Mouse (Mus musculus): ENCODE measurements at regions not wholly inside any gene's neighbourhood (a gene's known extent, or its start where the extent isn't known, plus 50 kb on each side); places are given as distances from the start of the nearest gene placed in this dataset.
"Not testable (repeated sequence)": the region's sequence is repeated elsewhere in the genome, so short reads cannot be mapped to it uniquely, and the experiment has no call there.

DNA sequence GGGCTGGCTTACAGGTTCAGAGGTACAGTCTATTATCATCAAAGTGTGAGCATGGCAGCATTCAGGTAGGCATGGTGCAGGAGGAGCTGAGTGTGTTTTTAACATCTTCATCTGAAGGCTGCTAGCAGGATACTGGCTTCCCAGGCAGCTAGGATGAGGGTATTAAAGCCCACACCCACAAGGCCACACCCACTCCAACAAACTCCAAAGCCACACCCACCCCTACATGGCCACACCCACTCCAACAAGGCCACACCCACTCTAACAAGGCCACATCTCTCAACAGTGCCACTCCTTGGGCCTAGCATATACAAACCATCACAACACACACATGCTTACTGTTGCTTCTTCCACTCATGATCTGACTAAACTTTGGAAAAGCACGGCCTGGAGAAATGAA is 172.5 kb downstream of the Msrb3 start:
- DNase-seq = no peak

DNA sequence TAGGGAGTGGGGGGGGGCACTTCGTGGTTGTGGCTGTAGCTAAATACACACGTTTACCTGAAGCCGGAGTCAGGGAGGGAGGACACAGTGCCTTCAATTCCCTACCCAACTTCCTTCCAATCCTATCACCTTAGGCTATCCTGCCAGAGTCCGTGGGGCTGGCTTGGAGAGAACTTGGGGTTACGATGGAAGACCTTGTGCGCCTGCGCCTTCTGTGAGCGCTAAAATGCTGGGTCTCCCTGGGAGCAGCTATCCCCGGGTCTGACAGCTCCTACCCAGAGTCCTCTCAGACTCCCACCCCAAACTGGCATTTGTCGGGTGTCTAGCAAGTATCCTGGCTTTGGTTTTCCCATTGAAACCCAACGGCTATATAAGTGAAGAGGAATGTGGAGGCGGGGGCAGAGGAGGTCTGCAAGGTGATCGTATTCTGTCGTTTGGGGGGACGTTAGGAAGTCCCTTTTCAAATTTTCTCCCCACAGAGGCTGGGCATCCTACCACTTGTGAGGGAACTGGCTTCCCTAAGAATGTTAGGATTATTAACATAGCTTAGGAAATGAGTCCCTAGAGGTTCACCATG is 176.9 kb downstream of the Msrb3 start:
- DNase-seq = no peak

DNA sequence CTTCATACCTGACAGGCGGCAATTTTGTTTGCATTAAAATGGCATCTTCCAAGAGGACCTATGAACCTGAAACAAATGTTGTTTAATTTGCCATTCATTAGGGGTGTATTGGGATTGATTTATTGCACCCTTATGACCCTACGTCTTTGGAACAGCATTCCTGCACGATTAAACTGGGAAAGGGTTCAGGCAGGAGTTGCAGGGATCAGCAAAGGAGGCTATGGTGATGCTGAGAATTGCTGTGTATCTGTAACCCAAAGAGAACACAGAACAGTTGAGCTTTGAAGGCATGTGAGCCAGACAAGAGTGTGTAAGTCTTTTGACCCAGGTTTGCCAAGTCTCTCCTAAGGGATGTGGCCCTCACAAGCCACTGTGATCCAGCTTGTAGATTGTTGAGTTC is 177.9 kb downstream of the Msrb3 start:
- no peak for DNase-seq

DNA sequence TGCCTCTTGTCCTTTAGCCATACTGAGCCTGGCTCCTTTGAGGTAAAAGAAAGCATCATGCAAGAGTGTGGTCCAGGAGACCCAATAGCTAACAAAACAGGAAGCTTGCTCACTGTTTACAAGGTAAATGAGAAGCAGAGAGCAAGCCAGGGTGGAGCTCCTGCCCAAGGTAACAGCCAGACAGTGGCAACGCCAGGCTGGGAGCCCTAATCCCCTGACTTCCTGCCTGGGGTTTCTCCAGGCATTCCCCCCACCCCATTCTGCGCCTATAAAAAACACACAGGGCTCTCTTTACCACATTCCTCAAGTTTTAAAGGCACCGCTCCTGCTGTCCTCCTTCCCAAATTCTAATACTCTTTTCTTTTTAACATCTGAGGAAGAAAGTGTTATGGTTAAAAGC is 178.8 kb downstream of the Msrb3 start:
- DNase-seq = no peak

DNA sequence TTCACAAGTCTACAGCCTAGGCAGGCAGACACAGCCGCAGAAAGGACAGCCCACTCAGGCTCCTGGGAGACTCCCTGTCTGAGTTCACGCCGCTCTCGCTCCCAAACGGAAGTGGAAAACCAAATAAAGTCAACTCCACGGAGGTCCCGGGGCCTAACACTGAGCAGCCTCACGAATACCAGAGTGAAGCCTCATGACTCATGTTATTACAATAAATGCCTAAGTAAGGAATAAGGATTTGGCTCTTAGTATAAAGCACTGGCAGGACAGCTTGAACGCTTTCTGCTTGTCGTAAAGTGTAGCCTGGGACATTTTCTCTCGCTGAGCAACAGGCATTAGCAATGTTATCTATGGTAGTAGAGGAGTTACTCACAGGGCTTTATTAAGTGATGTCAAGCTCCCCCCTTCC is 181.7 kb downstream of the Msrb3 start:
- DNase-seq = peak; percentile 55

DNA sequence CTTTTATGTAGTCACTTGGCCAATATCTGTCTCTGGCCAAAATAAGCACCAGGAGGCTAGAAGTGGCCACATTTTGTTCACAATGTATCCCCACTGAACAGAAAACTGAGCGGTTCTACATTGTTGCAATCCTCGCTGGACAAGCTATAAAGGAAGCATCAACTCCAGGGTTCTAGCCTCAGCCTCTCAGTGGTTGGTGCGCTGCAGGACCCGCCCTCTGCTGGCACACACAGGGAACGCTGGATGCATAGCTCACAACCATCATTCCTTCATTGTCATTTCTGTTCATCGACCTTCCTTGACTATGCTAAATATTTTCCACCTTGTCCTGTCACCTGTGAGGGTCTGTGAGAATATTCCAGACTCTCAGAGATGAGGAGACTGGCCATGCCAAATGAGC is 182.5 kb downstream of the Msrb3 start:
- no peak for DNase-seq

DNA sequence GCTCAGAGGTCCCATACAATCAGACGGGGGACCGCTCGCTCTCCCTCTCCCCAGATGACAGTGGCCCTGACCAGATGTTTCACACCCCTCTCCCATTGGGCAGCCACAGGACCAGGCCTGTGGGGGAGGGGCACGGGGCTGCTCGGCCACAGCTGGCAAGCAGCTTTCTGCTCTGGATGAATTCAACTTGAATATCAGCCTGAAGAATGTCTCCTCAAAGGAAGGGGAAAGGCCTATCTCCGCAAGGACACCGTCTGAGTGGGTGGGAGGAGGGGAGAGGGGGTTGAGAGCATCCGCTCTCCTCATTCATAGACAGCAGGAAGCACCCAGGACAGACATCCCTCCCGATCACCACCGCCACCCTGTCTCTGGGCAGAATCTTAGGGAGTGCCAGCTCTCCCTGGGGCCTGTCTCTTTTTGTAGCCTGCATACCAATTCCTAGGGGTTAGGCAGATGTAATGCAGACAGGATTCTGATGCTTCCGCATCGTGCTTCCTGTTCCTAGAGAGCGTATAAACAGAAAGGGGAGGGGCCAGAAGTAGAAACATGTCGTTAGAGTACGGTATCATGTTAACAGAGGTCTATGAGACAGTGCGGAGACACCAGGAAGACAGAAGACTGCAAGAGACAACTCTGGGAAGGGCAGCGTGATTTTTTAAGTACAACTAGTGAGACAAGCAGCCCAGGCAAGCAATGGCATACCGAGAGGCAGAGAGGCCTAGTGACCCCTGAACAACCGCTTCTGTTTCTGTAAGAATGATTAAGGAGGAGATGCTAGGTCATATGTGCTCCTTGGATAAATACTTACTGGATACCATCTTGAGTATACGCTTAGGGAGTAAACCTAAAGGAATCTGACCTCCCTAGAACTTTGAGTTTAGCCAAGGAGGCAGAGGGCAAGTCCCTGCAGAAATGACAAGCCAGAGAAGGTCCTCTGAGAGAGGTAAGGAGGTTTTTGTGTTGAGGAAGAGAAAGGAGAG is 190.8 kb downstream of the Msrb3 start:
- DNase-seq = no peak

DNA sequence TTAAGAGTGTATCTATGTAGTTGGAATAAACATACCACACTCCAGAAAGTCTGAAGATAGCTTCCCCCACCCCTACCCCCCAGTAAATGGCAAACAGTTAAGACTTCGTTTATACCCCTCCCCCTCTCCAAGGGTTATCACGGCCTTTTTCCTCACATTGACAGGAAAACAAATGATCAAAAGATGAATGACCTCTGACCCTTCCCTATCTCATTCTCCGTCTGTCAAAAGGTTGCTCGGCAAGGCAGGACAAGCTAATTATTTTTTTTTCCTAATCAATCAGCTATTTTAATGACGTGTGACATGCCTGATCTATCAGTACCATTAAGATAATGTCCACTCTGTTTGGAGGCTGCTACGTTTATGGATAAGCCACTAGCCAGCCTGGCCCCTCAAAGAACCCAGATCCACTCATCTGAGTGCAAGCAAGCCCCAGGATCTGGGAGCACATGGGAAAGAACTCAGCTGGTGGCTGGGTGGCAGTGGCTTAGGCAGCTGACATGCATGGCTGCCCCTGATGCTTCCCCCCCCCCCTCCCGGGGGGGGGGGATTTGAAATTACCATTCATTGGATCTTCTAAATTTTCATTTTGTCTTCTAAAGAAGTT is 192.1 kb downstream of the Msrb3 start:
- DNase-seq = no peak

DNA sequence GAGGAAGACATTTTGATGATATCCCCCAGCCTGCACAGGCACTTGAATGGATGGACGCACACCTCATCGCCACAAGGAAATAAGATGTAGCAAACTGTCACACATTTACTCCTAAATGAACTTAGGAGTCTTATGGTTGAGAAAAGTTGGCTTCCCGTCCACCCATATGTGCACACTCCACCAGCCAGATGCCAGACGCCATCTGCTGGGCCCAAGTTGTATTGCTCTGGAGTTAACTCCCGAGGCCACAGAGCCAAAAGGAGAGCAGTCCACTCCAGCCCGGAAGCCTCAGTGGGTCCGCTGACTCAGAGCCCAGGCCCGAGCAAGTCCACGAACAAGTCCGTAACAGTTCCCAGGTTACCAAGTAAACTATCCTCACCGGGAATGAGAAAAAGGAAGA is 197.1 kb downstream of the Msrb3 start:
- peak; percentile 88 for DNase-seq

DNA sequence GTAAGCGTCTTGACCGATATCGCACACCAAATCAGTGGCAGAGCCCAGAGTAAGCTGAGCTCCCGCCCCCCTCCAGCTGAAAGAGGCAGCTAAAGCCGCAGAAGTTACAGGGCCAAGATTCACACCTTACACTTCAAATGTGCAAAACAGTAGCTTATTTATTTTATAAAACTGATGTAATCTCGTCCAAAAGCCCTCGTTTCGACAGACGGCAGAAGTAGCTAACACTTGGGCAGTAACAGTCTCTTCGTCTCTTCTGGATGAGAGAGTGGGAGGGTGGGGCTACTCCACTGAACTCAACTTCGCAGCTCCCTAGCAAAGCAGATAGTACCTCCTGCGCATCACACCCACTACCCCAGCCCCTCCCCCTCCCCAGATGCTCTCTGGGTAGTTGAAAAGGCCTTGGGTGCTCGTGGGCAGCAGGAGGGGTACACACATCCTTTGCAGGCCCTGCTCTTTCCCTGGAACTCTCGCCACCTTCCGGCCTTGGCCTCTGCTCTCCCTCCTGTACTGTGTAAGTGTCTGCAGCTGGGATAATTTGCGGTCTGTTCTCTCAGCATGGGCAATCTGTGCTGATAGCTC is 201.5 kb downstream of the Msrb3 start:
- no peak for DNase-seq

DNA sequence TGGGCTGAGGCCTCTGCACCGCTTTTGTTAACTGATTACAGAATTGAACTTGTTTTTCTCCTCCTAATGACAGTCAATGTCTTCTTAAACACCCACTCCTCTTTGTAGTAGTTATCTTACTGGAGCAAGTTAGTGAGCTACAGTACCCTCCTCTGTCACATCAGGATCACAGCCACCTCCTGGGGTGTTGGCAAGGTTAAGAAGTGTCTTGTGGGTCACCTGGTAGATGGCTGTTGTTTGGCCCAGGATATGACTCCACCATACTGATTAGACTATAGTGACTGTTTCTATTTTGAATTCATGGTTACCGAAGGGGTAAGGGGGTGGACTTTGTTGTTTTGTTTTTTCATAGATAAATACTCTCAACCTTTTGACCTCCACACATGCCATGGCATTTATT is 202.4 kb downstream of the Msrb3 start:
- DNase-seq = no peak

DNA sequence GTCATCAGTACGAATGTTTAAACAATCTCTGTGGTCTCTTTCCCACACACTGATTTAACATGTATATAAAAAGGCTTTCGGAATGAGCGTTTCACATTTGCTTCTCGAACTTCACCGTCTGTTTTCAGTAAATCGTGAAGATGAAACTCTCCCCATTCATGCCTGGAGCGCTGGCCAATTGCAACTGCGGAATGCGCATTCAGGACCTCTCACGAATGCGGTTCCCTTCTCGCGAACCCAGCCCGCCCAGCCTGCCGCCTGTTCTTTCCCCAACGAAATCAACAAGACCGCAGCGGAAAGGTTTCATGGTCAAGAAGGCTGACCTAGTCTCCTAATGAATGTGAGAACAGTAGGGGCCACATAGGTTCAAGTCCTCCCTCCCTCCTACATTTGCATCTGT is 204.4 kb downstream of the Msrb3 start:
- DNase-seq = no peak

DNA sequence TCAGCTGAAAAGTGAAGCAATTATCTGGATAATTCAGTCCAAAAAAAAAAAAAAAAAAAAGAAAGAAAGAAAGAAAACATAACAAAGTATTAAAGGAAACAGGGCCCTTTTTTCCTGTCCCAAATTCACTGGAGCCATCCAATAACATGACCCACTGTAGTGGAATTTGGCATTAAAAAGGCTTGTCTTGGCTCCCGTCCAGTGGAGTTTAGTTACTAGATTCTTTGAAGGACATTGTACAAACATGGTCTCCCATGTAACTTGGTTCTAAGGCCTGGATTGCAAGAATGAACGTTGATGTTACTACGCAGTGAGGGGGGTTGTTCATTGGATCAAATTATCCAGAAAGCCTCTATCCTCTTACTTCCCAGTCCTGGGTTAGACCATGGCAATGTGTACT is 207.4 kb downstream of the Msrb3 start:
- peak; percentile 83 for DNase-seq

DNA sequence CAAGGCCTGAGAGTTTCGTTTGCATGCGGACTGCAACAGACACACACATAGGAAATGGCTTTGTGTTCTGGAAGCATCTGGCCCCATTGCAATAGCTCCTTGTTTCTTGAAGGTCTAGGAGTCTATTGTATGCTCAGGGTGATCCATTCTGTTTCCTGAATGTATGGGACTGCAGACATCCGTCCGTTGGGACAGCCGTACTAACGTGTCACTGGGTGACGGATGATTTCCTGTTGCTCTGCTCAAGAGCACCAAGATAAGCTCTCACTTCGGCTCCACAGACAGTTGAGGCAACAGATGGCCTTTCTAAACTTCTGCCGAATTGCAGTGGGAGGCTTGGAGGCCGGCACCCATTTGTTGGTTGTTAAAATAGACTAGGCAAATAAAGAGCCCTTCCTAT is 209.9 kb upstream of the Hmga2 start:
- DNase-seq = peak; percentile 29

DNA sequence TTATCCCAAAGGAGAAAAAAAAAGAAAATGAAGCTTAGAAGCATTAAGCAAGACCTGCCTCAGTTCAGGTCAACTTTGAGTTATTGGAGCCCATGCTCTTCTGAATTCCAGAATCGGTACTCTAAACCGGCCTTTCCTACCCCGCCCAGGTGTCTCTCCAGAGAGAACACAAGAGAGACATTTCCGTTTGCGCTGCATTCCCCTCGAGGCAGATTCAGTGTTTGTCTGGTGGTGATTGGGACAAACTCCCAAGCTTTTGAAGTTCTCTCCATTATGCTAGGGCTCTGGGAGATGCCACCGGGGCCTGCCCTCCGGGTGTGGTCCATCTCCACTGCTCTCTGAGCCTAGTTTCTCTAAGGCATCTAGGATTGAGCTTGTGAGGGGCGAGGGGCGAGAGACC is 205.8 kb upstream of the Hmga2 start:
- no peak for DNase-seq

DNA sequence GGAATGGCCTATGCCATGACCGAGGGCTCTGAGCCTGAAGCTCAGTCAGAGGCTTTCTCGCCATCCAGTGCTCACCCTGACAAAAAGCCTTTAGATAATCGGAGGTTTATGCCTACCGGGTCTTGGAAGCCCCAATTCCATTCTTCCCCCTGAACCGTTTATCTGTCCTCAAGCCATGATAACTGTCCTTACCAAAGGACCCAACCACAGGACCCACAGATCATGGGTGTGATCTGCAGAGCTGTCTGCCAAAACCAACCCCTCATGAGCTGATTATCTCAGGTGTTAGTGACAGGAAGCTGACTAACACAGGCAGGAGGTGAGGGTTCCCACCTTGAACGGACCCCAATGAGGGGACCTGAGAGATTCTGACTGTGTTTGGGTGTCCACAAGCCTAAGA is 203.7 kb upstream of the Hmga2 start:
- DNase-seq = no peak

DNA sequence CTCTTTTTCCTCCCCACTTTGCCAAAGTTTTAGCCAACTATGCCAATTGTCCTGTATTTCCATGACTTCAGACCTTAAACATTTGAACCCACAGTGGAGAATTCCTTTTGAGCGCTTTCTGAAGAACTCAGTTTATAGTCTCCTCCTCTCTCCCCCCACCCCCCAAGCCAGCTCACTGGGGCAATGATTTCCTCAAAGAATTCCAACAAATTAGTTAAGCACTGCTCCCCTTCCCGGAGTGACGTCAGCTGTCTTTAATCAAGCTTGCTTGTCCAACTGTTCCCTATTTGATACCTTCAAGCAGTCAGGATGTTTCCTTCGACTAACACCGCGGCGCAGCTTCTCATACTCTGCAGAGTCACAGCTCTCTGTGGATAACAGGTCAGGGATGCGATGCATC is 202.0 kb upstream of the Hmga2 start:
- DNase-seq = no peak

DNA sequence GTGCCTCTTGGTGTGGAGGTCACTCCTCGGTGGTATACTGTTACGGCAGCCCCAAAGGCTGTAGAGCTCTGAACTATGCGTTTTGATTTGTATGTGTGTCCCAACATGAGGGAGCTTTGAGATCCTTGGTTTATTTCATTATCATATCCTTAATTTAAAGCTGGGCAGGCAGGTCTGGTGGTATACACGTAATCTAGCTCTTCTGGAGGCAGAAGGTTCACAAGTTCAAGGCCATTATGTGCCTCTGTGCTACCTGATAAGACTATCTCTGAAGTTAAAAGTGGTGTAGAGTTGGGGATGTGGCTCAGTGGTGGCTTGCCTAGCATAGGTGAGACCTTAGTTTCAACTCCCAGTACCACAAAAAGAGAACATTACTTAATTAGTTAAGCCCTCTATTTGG is 199.1 kb upstream of the Hmga2 start:
- no peak for DNase-seq

DNA sequence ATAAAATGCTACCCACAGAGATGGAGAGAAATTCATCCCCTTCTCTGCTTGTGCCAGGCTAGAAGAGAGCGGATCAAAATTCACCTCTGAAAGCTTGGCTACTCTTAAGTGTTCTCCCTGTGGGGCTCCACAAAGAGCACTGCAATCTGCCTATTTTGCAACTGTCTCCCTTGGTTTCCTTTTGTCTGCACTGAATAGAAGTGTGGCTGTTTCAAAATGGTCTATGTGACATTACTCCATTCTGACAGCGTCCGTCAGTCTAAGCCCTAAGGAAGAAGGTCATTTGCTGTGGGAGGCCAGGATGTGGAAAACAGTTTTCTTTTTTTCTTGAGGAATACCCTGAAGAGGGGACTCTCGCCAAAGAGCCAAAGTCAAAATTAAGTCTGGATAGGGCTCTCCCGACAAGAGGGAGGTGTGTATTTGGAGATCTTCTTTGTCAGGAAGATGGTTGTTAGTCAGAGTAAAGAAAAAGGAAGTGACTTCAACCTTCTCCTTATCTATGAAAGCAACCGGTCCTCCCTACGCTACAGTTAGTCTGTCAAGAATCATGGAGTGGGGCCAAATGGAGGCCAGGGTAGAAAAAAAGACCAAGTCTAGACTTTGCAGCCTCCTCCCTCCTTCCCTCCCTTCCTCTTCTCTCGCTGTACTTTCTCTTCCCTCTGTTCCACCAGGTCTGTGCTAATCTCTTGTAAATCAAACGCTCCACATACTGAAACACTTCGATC is 198.2 kb upstream of the Hmga2 start:
- no peak for DNase-seq

DNA sequence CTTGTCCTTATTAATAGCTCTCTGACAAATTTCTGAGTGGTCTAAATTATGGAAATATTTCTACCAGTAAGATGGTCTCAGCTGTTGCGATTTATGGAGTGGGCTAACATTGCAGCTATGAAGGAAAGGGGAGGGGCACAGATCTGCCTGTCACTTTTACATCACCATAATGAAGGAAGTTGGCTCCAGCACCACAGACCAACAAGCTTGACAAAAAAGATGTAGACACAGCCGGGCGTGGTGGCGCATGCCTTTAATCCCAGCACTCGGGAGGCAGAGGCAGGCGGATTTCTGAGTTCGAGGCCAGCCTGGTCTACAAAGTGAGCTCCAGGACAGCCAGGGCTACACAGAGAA is 191.4 kb upstream of the Hmga2 start:
- DNase-seq = not testable (repeated sequence)

DNA sequence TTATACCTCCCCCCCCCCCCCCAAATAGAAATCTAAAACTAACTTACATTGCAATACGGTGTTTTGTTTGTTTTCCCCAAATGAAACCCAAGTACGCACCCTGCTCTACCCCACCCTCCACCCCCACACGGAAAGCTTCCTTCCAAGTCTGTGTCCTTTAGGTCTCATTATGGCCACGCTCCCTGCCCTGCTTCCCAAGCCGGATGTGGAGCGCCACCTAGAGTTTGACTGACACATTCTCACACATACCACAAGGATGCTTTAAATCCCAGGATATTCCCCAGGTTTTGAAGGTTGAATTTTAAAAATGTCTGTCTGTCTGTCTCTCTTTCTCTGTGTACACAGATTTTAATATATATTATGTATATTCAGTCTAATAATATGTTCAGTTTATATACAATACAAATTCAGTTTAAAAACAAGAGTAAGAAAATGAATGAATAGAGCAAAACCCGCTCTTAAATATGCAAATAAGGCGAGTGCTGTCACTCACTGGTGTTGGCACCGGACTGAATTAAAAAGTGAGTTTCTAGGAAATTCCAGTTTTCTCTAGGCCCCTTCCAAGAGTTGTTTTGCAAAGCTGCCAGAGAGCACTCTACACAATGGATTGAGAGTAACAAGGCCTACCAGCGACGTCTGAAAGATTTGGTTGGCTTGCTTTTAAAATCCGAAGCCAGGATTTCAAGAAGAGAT is 190.9 kb upstream of the Hmga2 start:
- peak; percentile 55 for DNase-seq

DNA sequence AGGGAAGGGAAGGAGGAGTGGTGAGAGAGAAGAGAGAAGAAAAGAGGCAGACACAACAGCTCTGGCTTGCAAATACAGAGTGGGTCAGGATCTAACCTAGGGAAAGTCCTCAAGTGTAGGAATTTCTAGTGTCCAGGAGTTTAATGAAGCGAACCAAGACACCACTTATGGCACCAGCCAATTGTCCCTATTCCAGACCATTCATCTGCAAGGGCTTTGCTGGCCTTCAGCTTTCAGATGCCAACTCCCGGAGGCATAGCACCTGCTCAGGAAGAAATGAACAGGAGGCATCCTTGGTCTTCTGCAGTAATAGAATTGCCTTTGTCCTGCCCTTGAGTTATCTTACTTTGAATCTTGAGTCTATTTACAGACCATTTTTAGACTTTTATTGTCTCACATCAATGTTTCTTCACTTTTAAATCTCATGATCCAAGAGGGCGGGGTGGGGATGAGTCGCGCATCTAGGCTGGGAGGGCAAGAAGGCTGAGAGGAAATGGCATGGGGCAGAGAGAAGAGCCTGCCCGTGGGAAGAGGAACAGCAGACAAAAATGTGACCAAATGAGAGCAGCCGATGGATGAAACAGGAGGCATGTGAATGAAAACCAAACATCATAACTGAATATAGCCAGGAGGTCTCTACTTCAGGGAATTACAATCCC is 190.1 kb upstream of the Hmga2 start:
- DNase-seq = no peak

Measured in kidney, postnatal 14 days (tissue).